Mouse (Mus musculus): Measurements from ENCODE around the gene Kcns3. TPM values are rescaled to one million over a fixed set of nuclear protein-coding genes. Genes with fewer than 3 reads are reported as not detected.
"Not testable (repeated sequence)": the region's sequence is repeated elsewhere in the genome, so short reads cannot be mapped to it uniquely, and the experiment has no call there.

Gene Kcns3
- total and polyA plus RNA-seq, 2 experiments from 2014 or later = 0.37 to 1.1 TPM

DNA sequence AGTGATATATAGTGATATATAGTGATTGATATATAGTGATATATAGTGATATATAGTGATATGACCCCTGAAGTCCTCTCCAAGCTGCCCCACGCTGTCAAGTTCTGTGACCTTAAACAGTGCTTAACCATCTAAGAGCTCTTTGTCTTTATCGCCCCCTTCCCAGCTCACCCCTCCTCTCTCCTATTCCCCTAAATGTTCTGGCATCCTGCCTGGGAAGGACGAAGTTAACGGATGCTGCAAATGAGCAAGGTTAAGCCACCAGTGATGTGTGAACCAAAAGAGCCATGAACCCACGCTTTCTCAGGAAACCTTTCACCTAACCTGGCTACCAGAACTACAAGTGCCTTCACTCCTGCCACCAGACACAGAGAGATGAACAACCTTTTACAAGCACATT lies 64.0 kb downstream of the Kcns3 start:
- H3K4me3 ChIP-seq (ENCODE audit: low read length) = no peak overlapping the region
- H3K36me3 ChIP-seq (ENCODE audit: insufficient read depth, low read length) = no peaks in the 10 kb centered on the region
- H3K9me3 ChIP-seq (ENCODE audit: low read length) = no peaks in the 10 kb centered on the region
- no peak for DNase-seq (ENCODE audit: low spot score)
- no peaks in the 10 kb centered on the region for H3K27me3 ChIP-seq (ENCODE audit: insufficient read depth, low read length)
- H3K4me2 ChIP-seq (ENCODE audit: low read depth, low read length) = no peak overlapping the region
- H3K9ac ChIP-seq (replicated peaks; ENCODE audit: low read length) = no peak overlapping the region
- TF ChIP-seq CTCF (IDR thresholded peaks at IDR 0.05; ENCODE audit: low read depth) = no peak
- no peak for ATAC-seq
- no peak overlapping the region for H3K27ac ChIP-seq
- 57% methylated on average over 5 of the region's 5 CpGs for WGBS
- H3K4me1 ChIP-seq (ENCODE audit: insufficient read depth, low read length) = no peaks in the 10 kb centered on the region

DNA sequence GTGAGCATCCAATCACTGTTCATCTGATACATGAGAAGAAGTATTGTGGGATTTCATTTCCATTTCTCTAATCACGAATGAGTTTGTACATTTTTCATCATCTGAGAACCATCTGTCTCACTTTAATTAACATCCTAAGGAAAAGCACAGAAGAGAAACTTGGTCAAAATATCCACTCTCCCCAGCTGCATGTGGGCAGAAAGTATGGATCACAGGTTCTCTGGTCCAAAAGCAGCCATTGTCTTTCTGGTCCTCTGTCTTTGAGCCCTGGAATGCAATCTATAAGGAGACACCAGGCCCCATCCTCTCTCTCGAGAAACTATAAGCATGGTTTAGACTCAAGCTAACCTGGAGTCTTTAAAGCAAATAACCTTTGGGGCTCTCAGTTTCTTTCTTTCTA lies 79.8 kb downstream of the Kcns3 start:
- WGBS = 81% methylated on average over 2 of the region's 2 CpGs
- no peak for TF ChIP-seq CTCF (IDR thresholded peaks at IDR 0.05; ENCODE audit: low read depth)
- Histone ChIP-seq H3K4me2 (ENCODE audit: low read depth, low read length) (no peak overlapping the region), H3K27me3 (ENCODE audit: insufficient read depth, low read length) (no peaks in the 10 kb centered on the region), H3K4me3 (ENCODE audit: low read length) (no peak overlapping the region), H3K36me3 (ENCODE audit: insufficient read depth, low read length) (no peaks in the 10 kb centered on the region), H3K9me3 (ENCODE audit: low read length) (no peaks in the 10 kb centered on the region), H3K9ac (replicated peaks; ENCODE audit: low read length) (no peak overlapping the region), H3K27ac (no peak overlapping the region), H3K4me1 (ENCODE audit: insufficient read depth, low read length) (no peaks in the 10 kb centered on the region)
- DNase-seq (ENCODE audit: low spot score) (no peak), ATAC-seq (no peak)

DNA sequence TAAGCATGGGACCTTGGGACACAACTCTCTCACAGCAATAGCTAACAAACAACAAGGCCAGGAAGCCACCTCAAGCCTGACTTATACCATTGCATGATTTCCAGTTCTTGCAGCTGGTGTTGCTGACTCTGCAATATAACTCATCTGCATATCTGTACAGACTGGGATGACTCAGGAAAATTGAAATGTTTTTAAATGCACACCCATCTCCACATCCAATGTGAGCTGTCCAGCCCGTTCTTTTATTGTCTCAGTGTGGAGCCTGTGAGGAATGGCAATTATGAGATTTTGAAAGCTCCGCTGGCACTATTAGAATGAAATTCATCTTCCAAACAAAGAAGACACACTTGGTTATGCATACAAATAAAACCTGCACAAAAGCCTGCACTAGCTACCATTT lies 84.0 kb downstream of the Kcns3 start:
- no peaks in the 10 kb centered on the region for H3K4me1 ChIP-seq (ENCODE audit: insufficient read depth, low read length)
- no peaks in the 10 kb centered on the region for H3K36me3 ChIP-seq (ENCODE audit: insufficient read depth, low read length)
- peak; percentile 35; the same call in 1 of the 2 replicates for ATAC-seq
- WGBS = 26% methylated on average over 2 of the region's 2 CpGs
- DNase-seq (ENCODE audit: low spot score) = no peak
- H3K27ac ChIP-seq = no peak overlapping the region
- no peak for TF ChIP-seq CTCF (IDR thresholded peaks at IDR 0.05; ENCODE audit: low read depth)
- H3K27me3 ChIP-seq (ENCODE audit: insufficient read depth, low read length) = no peaks in the 10 kb centered on the region
- no peak overlapping the region for H3K9ac ChIP-seq (replicated peaks; ENCODE audit: low read length)
- H3K4me2 ChIP-seq (ENCODE audit: low read depth, low read length) = no peak overlapping the region
- H3K4me3 ChIP-seq (ENCODE audit: low read length) = no peak overlapping the region
- H3K9me3 ChIP-seq (ENCODE audit: low read length) = no peaks in the 10 kb centered on the region

DNA sequence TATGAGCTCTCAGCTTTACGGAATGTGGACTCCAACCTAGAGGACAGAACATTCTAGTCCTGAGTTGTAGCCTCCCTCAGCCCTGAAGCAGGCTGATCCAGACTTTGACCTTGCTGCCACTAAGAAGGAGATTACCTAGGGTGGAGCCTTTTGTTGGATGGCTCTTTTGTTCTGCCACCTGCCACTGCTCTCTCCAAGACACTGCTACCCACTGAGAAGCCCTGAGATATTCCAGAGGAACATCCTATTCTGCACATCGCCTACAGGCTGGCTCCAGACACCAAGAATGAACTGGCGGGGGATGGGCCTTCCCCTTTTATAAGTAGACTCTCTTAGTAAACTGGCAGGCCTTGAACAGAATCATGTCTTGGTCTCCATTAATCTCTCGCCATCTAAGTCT lies 98.2 kb downstream of the Kcns3 start:
- WGBS = 62% methylated on average over 4 of the region's 4 CpGs
- not testable (repeated sequence) for ATAC-seq; H3K27ac ChIP-seq; DNase-seq (ENCODE audit: low spot score); H3K36me3 ChIP-seq (ENCODE audit: insufficient read depth, low read length); H3K4me2 ChIP-seq (ENCODE audit: low read depth, low read length); H3K27me3 ChIP-seq (ENCODE audit: insufficient read depth, low read length); H3K4me1 ChIP-seq (ENCODE audit: insufficient read depth, low read length); H3K4me3 ChIP-seq (ENCODE audit: low read length); H3K9ac ChIP-seq (replicated peaks; ENCODE audit: low read length); H3K9me3 ChIP-seq (ENCODE audit: low read length)

DNA sequence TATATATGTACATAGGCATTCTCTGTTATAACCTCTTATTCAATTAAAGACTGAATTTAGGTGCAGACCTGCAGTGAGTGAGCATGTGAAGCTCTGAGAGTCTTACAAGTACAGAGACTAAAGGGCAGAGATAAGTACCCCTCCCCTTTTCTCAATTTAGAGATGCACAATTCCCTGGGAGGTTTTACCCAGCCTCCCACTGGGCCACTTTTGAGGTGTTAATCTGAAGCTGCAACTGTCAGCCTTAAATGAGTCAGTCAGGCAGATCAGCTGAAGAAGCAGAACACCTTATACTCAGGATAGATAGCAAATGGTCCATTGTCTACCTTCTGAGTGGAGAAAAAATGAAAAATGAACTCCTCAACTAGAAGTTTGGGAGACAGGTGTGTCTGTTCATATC lies 109.0 kb downstream of the Kcns3 start:
- H3K27ac ChIP-seq = no peak overlapping the region
- H3K4me3 ChIP-seq (ENCODE audit: low read length) = no peak overlapping the region
- DNase-seq (ENCODE audit: low spot score) (no peak), ATAC-seq (no peak)
- H3K4me1 ChIP-seq (ENCODE audit: insufficient read depth, low read length) = no peaks in the 10 kb centered on the region
- no peak for TF ChIP-seq CTCF (IDR thresholded peaks at IDR 0.05; ENCODE audit: low read depth)
- no peaks in the 10 kb centered on the region for H3K27me3 ChIP-seq (ENCODE audit: insufficient read depth, low read length)
- no peaks in the 10 kb centered on the region for H3K36me3 ChIP-seq (ENCODE audit: insufficient read depth, low read length)
- H3K9ac ChIP-seq (replicated peaks; ENCODE audit: low read length) = no peak overlapping the region
- no peak overlapping the region for H3K4me2 ChIP-seq (ENCODE audit: low read depth, low read length)
- no peaks in the 10 kb centered on the region for H3K9me3 ChIP-seq (ENCODE audit: low read length)

Other genes with a start within 250 kb of the Kcns3 start
- not detected in 2 replicates for gene Msgn1, start 57.9 kb upstream of the Kcns3 start, total RNA-seq (2014; rRNA removed)
- gene Msgn1, start 57.9 kb upstream of the Kcns3 start, polyA plus RNA-seq (2015; fragmentation: Nextera tagmentation; extraction: Ambion mirVana) = not detected in 2 replicates
- gene Gen1, start 114.7 kb upstream of the Kcns3 start, total RNA-seq (2014; rRNA removed) = 1.7 and 3.1 TPM in 2 replicates
- gene Gen1, start 114.7 kb upstream of the Kcns3 start, polyA plus RNA-seq (2015; fragmentation: Nextera tagmentation; extraction: Ambion mirVana) = 1.0 and 2.2 TPM in 2 replicates
- 14.1 and 22.1 TPM in 2 replicates for gene Smc6, start 114.8 kb upstream of the Kcns3 start, total RNA-seq (2014; rRNA removed)
- 115 and 129 TPM in 2 replicates for gene Smc6, start 114.8 kb upstream of the Kcns3 start, polyA plus RNA-seq (2015; fragmentation: Nextera tagmentation; extraction: Ambion mirVana)